Mouse (Mus musculus) midbrain, embryonic 16.5 days (tissue): Measurements from ENCODE around the gene Ccdc62. TPM values are rescaled to one million over a fixed set of nuclear protein-coding genes. Genes with fewer than 3 reads are reported as not detected.
A peak's percentile ranks its signal among the peaks of the same experiment; 100 is the strongest.

Experiments
- ATAC-seq: fragments of 200-750 bp; cut with Nextera tagmentation; 2 replicates; pipeline ENCODE4 v1.8.0; 2017; ENCODE audit warnings: moderate TSS enrichment
- H3K27ac ChIP-seq: fragments of 300-500 bp; sonication (generic); 2 replicates; pipeline ENCODE4 v1.5.1; 2014; ENCODE audit warnings: mild to moderate bottlenecking, low read length, mixed read lengths
- H3K27me3 ChIP-seq: fragments of 300-500 bp; sonication (generic); 2 replicates; pipeline ENCODE4 v1.6.1; 2014; ENCODE audit warnings: low read depth, low read length, mixed read lengths; ENCODE audit not compliant: control insufficient read depth, insufficient read depth
- H3K36me3 ChIP-seq: fragments of 300-500 bp; sonication (generic); 2 replicates; pipeline ENCODE4 v1.6.1; 2014; ENCODE audit warnings: mild to moderate bottlenecking, low read length, moderate library complexity, mixed read lengths; ENCODE audit not compliant: control insufficient read depth, insufficient read depth
- H3K4me1 ChIP-seq: fragments of 300-500 bp; sonication (generic); 2 replicates; pipeline ENCODE4 v1.6.1; 2014; ENCODE audit warnings: mild to moderate bottlenecking, low read length, mixed read lengths; ENCODE audit not compliant: control insufficient read depth, insufficient read depth
- H3K4me2 ChIP-seq: fragments of 300-500 bp; sonication (generic); 2 replicates; pipeline ENCODE4 v1.6.1; 2014; ENCODE audit warnings: mild to moderate bottlenecking, low read length, mixed read lengths
- H3K4me3 ChIP-seq: fragments of 300-500 bp; sonication (generic); 2 replicates; pipeline ENCODE4 v1.5.1; 2014; ENCODE audit warnings: low read depth, mild to moderate bottlenecking, low read length, moderate library complexity, mixed read lengths
- H3K9ac ChIP-seq: fragments of 300-500 bp; sonication (generic); 2 replicates; pipeline ENCODE4 v1.6.1; 2014; ENCODE audit warnings: low read depth, low read length, mixed read lengths
- H3K9me3 ChIP-seq: fragments of 300-500 bp; sonication (generic); replicated peaks from 2 replicates; pipeline ENCODE4 v1.6.1; 2014; ENCODE audit warnings: mild to moderate bottlenecking, low read length, mixed read lengths; ENCODE audit not compliant: control insufficient read depth, poor library complexity, severe bottlenecking
- WGBS: fragments of 180-500 bp; shearing (Covaris S2); extraction: QIAGEN DNeasy Blood & Tissue Kit; methylation state at CpG from one replicate; pipeline ENCODE4 v1.1.7; 2014; 5-methylcytosine and 5-hydroxymethylcytosine counted together
- polyA plus RNA-seq: library from polyadenylated mRNA; unstranded; fragments of >200 nt; fragmentation: Nextera tagmentation; extraction: Ambion mirVana; gene quantifications from 2 replicates; pipeline ENCODE4 v1.2.1, GENCODE M21; 2015

Ccdc62 gene
- polyA plus RNA-seq, 1 experiment from 2014 or later = 4.2 TPM

- 0 out of 2 replicates have a peak, but pooled peaks have one; percentile 33 for ATAC-seq
- no peak overlapping the region; the same call in 1 of the 2 replicates for H3K27ac ChIP-seq
- 27% methylated on average over 5 of the region's 5 CpGs for WGBS
These were observed 62.3 kb downstream of the Ccdc62 start for GRCm38 (mm10) chr5:123992794-123993193.

DNA sequence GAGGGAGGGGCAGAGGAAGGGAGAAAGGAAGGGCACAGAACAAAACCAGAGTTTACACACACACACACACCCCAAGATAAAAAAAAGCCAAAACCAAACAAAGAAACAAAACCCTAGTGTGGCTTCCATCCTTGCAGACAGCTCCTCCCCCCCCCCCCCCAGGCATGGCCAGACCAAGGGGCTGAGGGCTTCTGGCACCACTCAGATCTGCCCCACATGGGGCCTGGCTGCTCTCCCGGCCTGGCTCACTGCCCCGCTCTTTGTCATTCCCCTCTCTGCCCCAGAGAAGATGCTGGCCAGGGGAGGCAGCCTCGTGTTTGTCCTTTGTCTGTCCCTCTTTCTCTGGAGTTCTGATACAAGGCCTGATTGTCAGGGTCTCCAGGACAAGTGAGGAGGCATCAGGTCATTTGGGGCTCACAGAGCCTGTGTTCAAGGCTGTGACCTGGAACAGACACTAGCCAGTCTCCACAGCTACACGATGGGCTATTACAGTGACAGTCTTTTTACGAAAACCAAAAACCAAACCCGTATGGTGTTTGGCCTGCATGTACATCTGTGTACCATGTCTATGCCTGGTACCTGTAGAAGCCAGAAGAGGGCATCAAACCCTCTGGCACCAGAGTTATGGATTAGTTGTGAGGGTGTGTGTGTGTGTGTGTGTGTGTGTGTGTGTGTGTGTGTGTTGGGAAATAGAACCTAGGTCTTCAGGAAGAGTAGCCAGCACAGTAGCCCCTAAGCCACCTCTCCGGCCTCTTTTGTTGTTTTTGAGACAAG, 63.0 kb downstream of the Ccdc62 start:
- H3K4me1 ChIP-seq = no peaks in the 10 kb centered on the region; the same call in 1 of the 2 replicates
- H3K27ac ChIP-seq = 0 out of 2 replicates have a peak overlapping the region, but pooled peaks have one; percentile 33
- 55% methylated on average over 7 of the region's 7 CpGs for WGBS
- H3K9me3 ChIP-seq = no peaks in the 10 kb centered on the region
- peak; percentile 78 for ATAC-seq
- H3K4me3 ChIP-seq = no peak overlapping the region
- H3K4me2 ChIP-seq = no peak overlapping the region
- H3K9ac ChIP-seq = no peak overlapping the region
- peaks cover 5% of the 10 kb centered on the region; the same call in 1 of the 2 replicates for H3K36me3 ChIP-seq
- H3K27me3 ChIP-seq = no peaks in the 10 kb centered on the region

More at GRCm38 (mm10) chr5:123992794-123993193, 62.3 kb downstream of the Ccdc62 start:
- Histone ChIP-seq H3K9ac (no peak overlapping the region), H3K4me3 (no peak overlapping the region), H3K27me3 (no peaks in the 10 kb centered on the region), H3K4me1 (no peaks in the 10 kb centered on the region; the same call in 1 of the 2 replicates), H3K9me3 (no peaks in the 10 kb centered on the region), H3K4me2 (no peak overlapping the region), H3K36me3 (peaks cover 5% of the 10 kb centered on the region; the same call in 1 of the 2 replicates)

DNA sequence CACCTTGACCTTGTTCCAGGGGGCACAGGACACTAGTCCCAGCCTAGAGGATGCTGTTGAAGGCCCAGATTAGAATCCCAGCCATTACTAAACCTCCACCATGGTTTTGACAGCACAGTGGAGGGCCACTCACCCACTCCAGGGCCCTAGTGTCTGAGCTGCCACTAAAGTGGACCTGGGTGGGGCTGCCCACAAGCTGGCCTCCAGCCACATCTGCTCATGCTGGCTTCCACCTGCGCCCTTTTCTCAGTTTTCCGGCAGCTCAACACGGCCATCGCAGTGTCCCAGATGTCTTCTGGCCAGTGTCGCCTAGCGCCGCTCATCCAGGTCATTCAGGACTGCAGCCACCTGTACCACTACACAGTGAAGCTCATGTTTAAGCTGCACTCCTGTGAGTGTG, 64.0 kb downstream of the Ccdc62 start:
- Histone ChIP-seq H3K4me1 (no peaks in the 10 kb centered on the region; the same call in 1 of the 2 replicates), H3K4me2 (no peak overlapping the region), H3K27ac (no peak overlapping the region), H3K27me3 (no peaks in the 10 kb centered on the region), H3K9me3 (no peaks in the 10 kb centered on the region), H3K4me3 (no peak overlapping the region), H3K36me3 (peaks cover 7% of the 10 kb centered on the region; the same call in 1 of the 2 replicates), H3K9ac (no peak overlapping the region)
- 83% methylated on average over 7 of the region's 7 CpGs for WGBS
- no peak for ATAC-seq

- H3K36me3 ChIP-seq = peaks cover 7% of the 10 kb centered on the region; the same call in 1 of the 2 replicates
- WGBS = 83% methylated on average over 6 of the region's 6 CpGs
- no peak overlapping the region for H3K27ac ChIP-seq
- no peaks in the 10 kb centered on the region for H3K9me3 ChIP-seq
- no peaks in the 10 kb centered on the region for H3K27me3 ChIP-seq
- no peak overlapping the region for H3K4me3 ChIP-seq
- H3K4me2 ChIP-seq = no peak overlapping the region
- ATAC-seq = no peak
- no peak overlapping the region for H3K9ac ChIP-seq
- no peaks in the 10 kb centered on the region for H3K4me1 ChIP-seq
These were observed 64.9 kb downstream of the Ccdc62 start for GRCm38 (mm10) chr5:123995388-123995787.

DNA sequence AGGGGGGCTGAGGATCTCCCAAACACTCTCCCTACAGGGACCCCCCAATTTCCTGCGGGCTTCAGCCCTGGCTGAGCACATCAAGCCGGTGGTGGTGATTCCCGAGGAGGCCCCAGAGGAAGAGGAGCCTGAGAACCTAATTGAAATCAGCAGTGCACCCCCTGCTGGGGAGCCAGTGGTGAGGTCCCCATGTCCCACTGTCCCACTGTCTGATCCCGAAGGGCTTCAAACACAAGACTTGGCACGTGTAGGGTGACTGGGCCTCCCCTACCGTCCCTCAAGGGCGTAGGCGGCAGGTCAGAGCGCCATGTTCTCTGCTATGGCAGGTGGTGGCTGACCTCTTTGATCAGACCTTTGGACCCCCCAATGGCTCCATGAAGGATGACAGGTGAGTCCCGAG, 65.7 kb downstream of the Ccdc62 start:
- peaks cover 7% of the 10 kb centered on the region; the same call in 1 of the 2 replicates for H3K36me3 ChIP-seq
- H3K4me2 ChIP-seq = no peak overlapping the region
- 88% methylated on average over 10 of the region's 10 CpGs for WGBS
- no peaks in the 10 kb centered on the region for H3K27me3 ChIP-seq
- H3K9ac ChIP-seq = no peak overlapping the region
- no peaks in the 10 kb centered on the region for H3K4me1 ChIP-seq
- ATAC-seq = no peak
- H3K27ac ChIP-seq = no peak overlapping the region
- no peak overlapping the region for H3K4me3 ChIP-seq
- no peaks in the 10 kb centered on the region for H3K9me3 ChIP-seq

DNA sequence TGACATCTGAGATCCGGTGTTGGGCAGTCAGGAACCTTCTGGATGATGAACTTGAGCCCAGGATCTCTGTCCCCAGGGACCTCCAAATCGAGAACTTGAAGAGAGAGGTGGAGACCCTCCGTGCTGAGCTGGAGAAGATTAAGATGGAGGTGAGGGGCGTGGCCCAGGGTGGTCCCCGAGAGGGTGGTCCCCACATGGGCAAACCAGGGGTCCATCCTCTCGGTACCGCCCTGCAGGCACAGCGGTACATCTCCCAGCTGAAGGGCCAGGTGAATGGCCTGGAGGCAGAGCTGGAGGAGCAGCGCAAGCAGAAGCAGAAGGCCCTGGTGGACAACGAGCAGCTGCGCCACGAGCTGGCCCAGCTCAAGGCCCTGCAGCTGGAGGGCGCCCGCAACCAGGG, 66.2 kb downstream of the Ccdc62 start:
- no peaks in the 10 kb centered on the region for H3K9me3 ChIP-seq
- 82% methylated on average over 14 of the region's 14 CpGs for WGBS
- H3K27ac ChIP-seq = no peak overlapping the region
- H3K36me3 ChIP-seq = peaks cover 7% of the 10 kb centered on the region; the same call in 1 of the 2 replicates
- H3K9ac ChIP-seq = no peak overlapping the region
- H3K27me3 ChIP-seq = no peaks in the 10 kb centered on the region
- ATAC-seq = no peak
- H3K4me1 ChIP-seq = no peaks in the 10 kb centered on the region
- no peak overlapping the region for H3K4me2 ChIP-seq
- H3K4me3 ChIP-seq = no peak overlapping the region

- no peaks in the 10 kb centered on the region for H3K9me3 ChIP-seq
- 80% methylated on average over 24 of the region's 24 CpGs for WGBS
- ATAC-seq = no peak
- no peak overlapping the region for H3K4me2 ChIP-seq
- no peaks in the 10 kb centered on the region for H3K4me1 ChIP-seq
- peaks cover 5% of the 10 kb centered on the region; the same call in 1 of the 2 replicates for H3K36me3 ChIP-seq
- no peak overlapping the region for H3K4me3 ChIP-seq
- no peak overlapping the region for H3K27ac ChIP-seq
- no peaks in the 10 kb centered on the region for H3K27me3 ChIP-seq
- H3K9ac ChIP-seq = no peak overlapping the region
These were observed 66.8 kb downstream of the Ccdc62 start for GRCm38 (mm10) chr5:123997211-123997751.

DNA sequence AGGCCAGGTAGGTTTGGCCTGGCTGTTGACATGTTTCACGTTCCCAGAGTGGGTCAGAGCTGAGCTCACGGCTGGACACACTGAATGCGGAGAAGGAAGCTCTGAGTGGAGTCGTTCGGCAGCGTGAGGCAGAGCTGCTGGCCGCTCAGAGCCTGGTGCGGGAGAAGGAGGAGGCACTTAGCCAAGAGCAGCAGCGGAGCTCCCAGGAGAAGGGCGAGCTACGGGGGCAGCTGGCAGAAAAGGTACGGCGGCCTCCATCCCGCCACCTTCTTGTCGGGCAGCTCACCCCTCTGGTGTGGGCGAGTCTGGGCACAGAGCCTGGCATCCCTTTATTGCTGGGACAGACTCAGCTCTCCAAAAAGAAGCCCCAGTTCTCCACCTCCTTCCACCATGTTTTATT, 67.3 kb downstream of the Ccdc62 start:
- WGBS = 63% methylated on average over 15 of the region's 16 CpGs
- H3K9ac ChIP-seq = no peak overlapping the region
- no peak overlapping the region for H3K4me2 ChIP-seq
- H3K4me3 ChIP-seq = no peak overlapping the region
- H3K27me3 ChIP-seq = no peaks in the 10 kb centered on the region
- H3K36me3 ChIP-seq = peaks cover 8% of the 10 kb centered on the region; the same call in 1 of the 2 replicates
- no peak for ATAC-seq
- H3K9me3 ChIP-seq = no peaks in the 10 kb centered on the region
- H3K4me1 ChIP-seq = no peaks in the 10 kb centered on the region
- H3K27ac ChIP-seq = no peak overlapping the region

GRCm38 (mm10) chr5:123998370-123998769, 67.9 kb downstream of the Ccdc62 start:
- Histone ChIP-seq H3K4me2 (no peak overlapping the region), H3K9ac (no peak overlapping the region), H3K9me3 (no peaks in the 10 kb centered on the region), H3K36me3 (peaks cover 8% of the 10 kb centered on the region; the same call in 1 of the 2 replicates), H3K27me3 (no peaks in the 10 kb centered on the region), H3K27ac (no peak overlapping the region), H3K4me1 (no peaks in the 10 kb centered on the region), H3K4me3 (no peak overlapping the region)
- 89% methylated on average over 10 of the region's 10 CpGs for WGBS
- ATAC-seq = no peak
